Mouse (Mus musculus): ENCODE measurements at regions not wholly inside any gene's neighbourhood (a gene's known extent, or its start where the extent isn't known, plus 50 kb on each side); places are given as distances from the start of the nearest gene placed in this dataset.

- in situ Hi-C loops (cut with MboI) = no loop called here
Measured at GRCm38 (mm10) chr7:36940611-36941010, 242.7 kb downstream of the Tshz3 start.

- in situ Hi-C loops (cut with MboI) = no loop called here
Measured at GRCm38 (mm10) chr7:36945024-36945815, 247.3 kb downstream of the Tshz3 start.

- in situ Hi-C loops (cut with MboI) = no loop called here
Measured at GRCm38 (mm10) chr7:36949511-36949910, 251.6 kb downstream of the Tshz3 start.

- in situ Hi-C loops (cut with MboI) = no loop called here
Measured at GRCm38 (mm10) chr7:36955376-36955775, 257.5 kb downstream of the Tshz3 start.

- in situ Hi-C loops (cut with MboI) = no loop called here
Measured at GRCm38 (mm10) chr7:36958255-36958654, 260.3 kb downstream of the Tshz3 start.

- in situ Hi-C loops (cut with MboI) = no loop called here
Measured at GRCm38 (mm10) chr7:36971772-36972171, 273.9 kb downstream of the Tshz3 start.

GRCm38 (mm10) chr7:36973654-36974320, 275.9 kb downstream of the Tshz3 start:
- in situ Hi-C loops (cut with MboI) = no loop called here

GRCm38 (mm10) chr7:36974573-36974972, 276.7 kb downstream of the Tshz3 start:
- in situ Hi-C loops (cut with MboI) = no loop called here

- in situ Hi-C loops (cut with MboI) = no loop called here
Measured at GRCm38 (mm10) chr7:36975475-36975874, 277.6 kb downstream of the Tshz3 start.

- in situ Hi-C loops (cut with MboI) = no loop called here
Measured at GRCm38 (mm10) chr7:36977819-36978218, 279.9 kb downstream of the Tshz3 start.

GRCm38 (mm10) chr7:36989380-36989779, 291.5 kb downstream of the Tshz3 start:
- in situ Hi-C loops (cut with MboI) = no loop called here

DNA sequence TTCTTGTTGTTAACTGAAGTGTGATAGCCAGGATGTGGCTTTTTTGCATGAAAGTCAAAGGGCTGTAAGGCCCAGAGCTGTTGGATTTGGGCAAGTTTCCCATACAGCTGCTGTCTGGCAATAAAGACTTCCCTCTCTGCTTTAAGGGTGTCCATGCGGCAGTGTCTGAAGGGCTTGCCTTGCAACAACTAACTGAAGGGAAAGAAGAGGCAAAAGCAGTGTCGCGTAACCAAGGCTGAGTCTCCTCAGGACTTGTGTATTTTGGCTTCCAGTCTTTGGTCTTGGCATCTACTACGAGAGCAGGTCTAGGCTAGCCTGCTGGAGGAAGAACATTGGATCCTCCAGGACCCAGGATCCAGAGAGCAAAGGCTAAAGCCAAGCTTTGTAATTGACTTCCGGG, 306.7 kb downstream of the Tshz3 start:
- in situ Hi-C loops (cut with MboI) = no loop called here

GRCm38 (mm10) chr7:37005701-37006100, 307.8 kb downstream of the Tshz3 start:
- in situ Hi-C loops (cut with MboI) = no loop called here

DNA sequence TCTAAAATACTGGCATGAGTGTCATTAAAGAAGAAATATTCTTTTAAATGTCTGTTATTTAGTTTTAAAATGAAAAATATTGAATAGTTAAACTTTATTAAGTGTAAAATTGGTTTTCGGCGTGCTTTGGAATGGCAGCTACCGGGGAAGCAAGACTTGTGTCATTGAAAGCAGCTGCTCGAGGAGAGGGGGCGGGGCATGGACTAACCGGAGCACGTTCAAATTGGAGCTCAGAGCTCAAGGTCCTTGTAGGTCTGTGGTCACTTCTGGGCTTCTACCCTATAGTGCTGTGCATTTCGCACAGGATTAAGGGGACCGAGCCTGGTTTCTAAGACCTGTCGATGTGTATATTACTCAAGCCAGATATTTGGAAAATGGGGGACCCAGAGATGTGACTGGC, 309.0 kb downstream of the Tshz3 start:
- in situ Hi-C loops (cut with MboI) = no loop called here

DNA sequence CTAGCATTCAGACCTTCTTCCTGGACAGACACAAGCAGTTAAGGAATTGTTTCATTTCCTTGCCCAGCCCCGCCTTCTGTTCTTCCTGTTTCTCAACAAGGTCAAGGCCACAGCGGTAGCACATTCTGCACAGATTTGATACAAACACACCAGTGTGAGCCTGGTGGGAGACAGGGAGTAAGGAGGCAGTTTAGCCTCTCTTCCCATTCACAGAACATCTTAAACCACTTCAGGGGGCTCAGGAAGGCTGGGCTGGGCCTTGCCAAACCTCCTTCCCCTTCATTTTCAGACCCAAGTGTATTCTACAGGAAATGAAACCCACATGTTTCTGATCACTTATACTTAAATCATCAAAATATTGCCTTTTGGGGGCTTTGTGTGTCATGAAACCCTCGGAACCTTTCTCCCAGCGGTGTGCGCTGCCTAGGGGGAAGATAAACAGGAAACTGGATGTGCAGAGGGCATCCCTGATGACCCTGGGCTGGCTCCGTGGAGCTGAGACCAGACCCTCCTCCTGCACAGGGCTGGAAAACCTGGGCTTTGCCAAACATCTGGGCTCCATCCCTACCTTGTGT, 313.3 kb downstream of the Tshz3 start:
- in situ Hi-C loops (cut with MboI) = no loop called here

- in situ Hi-C loops (cut with MboI) = no loop called here
Measured at GRCm38 (mm10) chr7:37020078-37020477, 322.2 kb downstream of the Tshz3 start.

DNA sequence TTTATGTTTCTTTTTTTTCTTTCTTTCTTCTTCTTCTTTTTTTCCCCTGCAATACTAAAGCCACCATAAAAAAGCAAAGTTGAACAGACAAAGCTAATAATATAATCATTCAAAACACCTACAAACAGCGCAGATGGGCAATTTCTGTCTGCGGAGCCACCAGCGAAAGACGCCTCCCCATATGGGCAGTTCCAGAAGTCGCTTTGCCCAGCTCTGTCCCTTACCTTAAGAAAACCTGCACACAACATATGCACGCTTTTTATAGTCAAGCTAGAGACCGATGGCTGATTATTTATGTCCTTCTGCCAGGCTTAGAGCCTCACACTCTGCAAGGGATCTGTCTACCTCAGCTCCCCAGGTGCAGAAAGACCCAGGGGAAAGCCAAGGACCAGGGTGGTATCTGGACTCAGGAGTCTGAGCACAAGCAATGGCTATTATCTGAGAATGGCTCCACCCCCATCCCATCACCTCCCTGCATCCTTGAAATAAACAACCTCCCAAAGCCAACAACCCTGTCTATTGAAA, 326.6 kb downstream of the Tshz3 start:
- in situ Hi-C loops (cut with MboI) = no loop called here

GRCm38 (mm10) chr7:37064582-37065458, 366.9 kb downstream of the Tshz3 start:
- in situ Hi-C loops (cut with MboI) = no loop called here

DNA sequence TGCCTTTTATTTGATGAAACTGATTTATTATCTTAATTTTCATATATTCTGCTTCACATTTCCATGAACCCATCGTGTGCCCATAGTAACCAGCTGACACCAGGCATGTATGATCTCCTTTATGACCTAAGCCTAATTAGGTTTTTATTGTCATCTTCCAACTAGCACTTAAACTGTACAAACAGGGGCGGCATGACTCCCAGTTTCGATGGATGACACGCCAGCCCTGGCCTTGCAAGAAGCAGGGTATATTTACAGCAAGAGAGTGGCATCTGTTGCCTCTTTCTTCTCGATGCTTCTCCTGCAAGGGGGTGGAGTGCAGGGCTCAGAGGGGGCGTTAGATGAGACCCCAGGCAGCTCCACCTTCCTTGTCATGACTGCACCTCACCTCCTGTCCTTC, 379.8 kb downstream of the Tshz3 start:
- in situ Hi-C loops (cut with MboI) = no loop called here

- in situ Hi-C loops (cut with MboI) = no loop called here
Measured at GRCm38 (mm10) chr7:37078140-37078539, 380.2 kb downstream of the Tshz3 start.

- in situ Hi-C loops (cut with MboI) = no loop called here
Measured at GRCm38 (mm10) chr7:37089726-37090125, 391.8 kb downstream of the Tshz3 start.

- in situ Hi-C loops (cut with MboI) = no loop called here
Measured at GRCm38 (mm10) chr7:37092572-37092971, 394.7 kb downstream of the Tshz3 start.
